Mouse (Mus musculus): ENCODE results near the gene Celsr1. TPM values are rescaled to one million over a fixed set of nuclear protein-coding genes. Genes with fewer than 3 reads are reported as not detected.

Gene Celsr1
- polyA plus RNA-seq, 1 experiment from 2014 or later = 1.1 TPM

DNA sequence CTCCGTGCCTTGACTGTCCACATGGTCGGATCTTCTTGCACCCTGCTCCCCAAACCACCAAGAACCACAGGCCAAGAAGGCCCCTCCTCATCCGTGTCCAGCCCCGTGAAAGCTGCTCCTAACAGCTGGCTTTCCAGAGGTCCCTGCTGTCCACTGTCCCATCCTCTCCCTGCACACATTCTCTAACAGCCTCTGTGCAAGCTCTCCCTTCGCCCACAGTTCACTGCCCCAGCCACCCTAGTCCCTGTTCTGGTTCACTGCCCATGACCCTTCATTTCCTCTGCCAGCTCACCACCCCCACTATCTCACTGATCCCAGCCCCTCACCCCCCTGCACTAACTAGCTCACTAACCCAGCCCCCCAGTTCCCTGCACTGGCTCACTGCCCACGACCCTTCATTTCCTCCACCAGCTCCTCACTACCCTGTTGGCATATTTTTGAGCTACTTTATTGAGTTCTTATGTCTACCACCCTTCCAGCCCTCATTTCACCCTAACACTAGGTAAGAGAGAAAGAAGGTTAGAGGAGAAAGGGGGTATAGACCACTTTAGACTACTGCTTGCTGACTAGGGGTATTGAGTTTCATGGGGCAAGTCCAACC lies 18.4 kb upstream of the Celsr1 start:
- H3K9ac ChIP-seq (ENCODE audit: low read depth, low read length) = no peak overlapping the region
- no peak overlapping the region for H3K4me2 ChIP-seq (ENCODE audit: low read length)
- H3K4me3 ChIP-seq (ENCODE audit: low read depth, low read length) = no peak overlapping the region
- H3K4me1 ChIP-seq (ENCODE audit: control insufficient read depth, insufficient read depth, low read length) = no peaks in the 10 kb centered on the region
- H3K27ac ChIP-seq (ENCODE audit: low read length) = no peak overlapping the region
- WGBS = 56% methylated on average over 6 of the region's 6 CpGs
- H3K9me3 ChIP-seq (replicated peaks; ENCODE audit: control insufficient read depth, low read length, poor library complexity, severe bottlenecking) = no peaks in the 10 kb centered on the region
- no peaks in the 10 kb centered on the region for H3K27me3 ChIP-seq (ENCODE audit: control insufficient read depth, insufficient read depth, low read depth, low read length)
- H3K36me3 ChIP-seq (ENCODE audit: control insufficient read depth, insufficient read depth, low read length) = no peaks in the 10 kb centered on the region
- no peak for ATAC-seq

DNA sequence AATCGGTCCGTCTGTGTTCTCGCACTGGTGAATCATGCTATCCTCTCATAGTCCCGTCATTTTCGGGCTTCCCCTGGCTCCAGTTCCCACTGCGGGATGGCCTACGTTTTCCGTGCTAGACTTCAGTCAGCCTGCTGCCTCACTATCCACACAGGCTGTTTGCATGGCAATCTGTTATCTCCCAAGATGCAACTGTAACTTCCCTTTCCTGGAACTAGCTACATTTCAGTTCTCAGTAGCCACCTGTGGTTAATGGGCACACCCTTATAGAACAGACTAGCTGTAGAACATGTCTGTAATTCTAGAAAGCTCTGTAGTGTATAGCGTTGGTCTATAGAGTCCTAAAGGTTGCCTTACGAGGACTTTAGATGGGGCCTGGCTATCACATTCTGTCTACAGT lies 17.6 kb upstream of the Celsr1 start:
- Histone ChIP-seq H3K27ac (ENCODE audit: low read length) (no peak overlapping the region), H3K27me3 (ENCODE audit: control insufficient read depth, insufficient read depth, low read depth, low read length) (no peaks in the 10 kb centered on the region), H3K9ac (ENCODE audit: low read depth, low read length) (no peak overlapping the region), H3K4me1 (ENCODE audit: control insufficient read depth, insufficient read depth, low read length) (no peaks in the 10 kb centered on the region), H3K36me3 (ENCODE audit: control insufficient read depth, insufficient read depth, low read length) (no peaks in the 10 kb centered on the region), H3K4me3 (ENCODE audit: low read depth, low read length) (no peak overlapping the region), H3K9me3 (replicated peaks; ENCODE audit: control insufficient read depth, low read length, poor library complexity, severe bottlenecking) (no peaks in the 10 kb centered on the region), H3K4me2 (ENCODE audit: low read length) (no peak overlapping the region)
- 89% methylated on average over 10 of the region's 10 CpGs for WGBS
- ATAC-seq = no peak

DNA sequence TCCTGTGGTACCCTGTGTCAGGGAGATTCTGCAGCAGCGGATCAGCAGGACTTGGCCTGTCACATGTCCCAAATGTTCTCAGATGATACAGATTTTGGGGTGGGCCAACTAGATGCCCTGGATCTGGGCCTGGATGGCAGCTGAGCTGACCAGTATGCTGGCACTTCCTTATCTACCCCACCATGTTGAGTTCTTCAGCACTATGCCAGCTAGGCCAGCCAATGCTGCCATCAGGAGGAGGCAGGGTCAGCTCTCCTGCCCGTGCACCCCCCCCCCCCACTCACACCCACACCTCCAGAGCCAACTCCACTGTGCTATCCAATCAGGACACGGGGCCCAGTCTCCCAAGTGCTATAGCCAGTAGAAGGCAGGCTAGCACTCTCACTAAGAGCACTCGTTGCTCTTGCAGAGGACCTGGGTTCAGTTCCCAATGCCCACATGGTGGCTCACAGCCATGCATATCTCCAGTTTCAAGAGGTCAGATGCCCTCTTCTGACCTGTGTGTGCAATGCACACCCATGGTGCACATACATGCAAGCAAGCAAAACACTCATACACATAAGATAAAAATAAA lies 16.7 kb upstream of the Celsr1 start:
- no peak overlapping the region for H3K9ac ChIP-seq (ENCODE audit: low read depth, low read length)
- H3K27me3 ChIP-seq (ENCODE audit: control insufficient read depth, insufficient read depth, low read depth, low read length) = no peaks in the 10 kb centered on the region
- H3K4me2 ChIP-seq (ENCODE audit: low read length) = no peak overlapping the region
- ATAC-seq = no peak
- H3K36me3 ChIP-seq (ENCODE audit: control insufficient read depth, insufficient read depth, low read length) = no peaks in the 10 kb centered on the region
- 81% methylated on average over 3 of the region's 4 CpGs for WGBS
- H3K4me1 ChIP-seq (ENCODE audit: control insufficient read depth, insufficient read depth, low read length) = no peaks in the 10 kb centered on the region
- no peak overlapping the region for H3K27ac ChIP-seq (ENCODE audit: low read length)
- no peaks in the 10 kb centered on the region for H3K9me3 ChIP-seq (replicated peaks; ENCODE audit: control insufficient read depth, low read length, poor library complexity, severe bottlenecking)
- no peak overlapping the region for H3K4me3 ChIP-seq (ENCODE audit: low read depth, low read length)

DNA sequence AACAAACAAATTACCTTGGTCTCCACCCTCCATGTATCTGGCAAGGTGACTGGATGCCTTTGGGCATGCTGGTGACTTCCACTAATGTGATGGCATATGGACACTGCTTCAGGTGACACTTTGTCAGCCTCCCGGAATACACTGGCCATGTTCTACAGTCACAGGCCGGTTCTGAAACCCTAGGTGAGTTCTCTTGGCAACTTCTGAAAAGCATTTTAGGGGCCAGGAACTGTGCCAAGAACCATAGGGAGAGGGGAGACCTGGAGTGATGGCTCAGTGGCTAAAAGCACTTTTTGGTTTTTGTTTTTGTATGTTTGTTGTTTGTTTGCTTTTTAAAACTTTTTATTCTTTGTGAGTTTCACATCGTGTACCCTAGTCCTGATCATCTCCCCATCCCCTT lies 15.9 kb upstream of the Celsr1 start:
- no peak overlapping the region for H3K4me2 ChIP-seq (ENCODE audit: low read length)
- no peaks in the 10 kb centered on the region for H3K27me3 ChIP-seq (ENCODE audit: control insufficient read depth, insufficient read depth, low read depth, low read length)
- H3K4me1 ChIP-seq (ENCODE audit: control insufficient read depth, insufficient read depth, low read length) = no peaks in the 10 kb centered on the region
- H3K9ac ChIP-seq (ENCODE audit: low read depth, low read length) = no peak overlapping the region
- no peaks in the 10 kb centered on the region for H3K9me3 ChIP-seq (replicated peaks; ENCODE audit: control insufficient read depth, low read length, poor library complexity, severe bottlenecking)
- H3K36me3 ChIP-seq (ENCODE audit: control insufficient read depth, insufficient read depth, low read length) = no peaks in the 10 kb centered on the region
- no peak overlapping the region for H3K4me3 ChIP-seq (ENCODE audit: low read depth, low read length)
- no peak for ATAC-seq
- H3K27ac ChIP-seq (ENCODE audit: low read length) = no peak overlapping the region
- WGBS = 93% methylated on average over 3 of the region's 3 CpGs

DNA sequence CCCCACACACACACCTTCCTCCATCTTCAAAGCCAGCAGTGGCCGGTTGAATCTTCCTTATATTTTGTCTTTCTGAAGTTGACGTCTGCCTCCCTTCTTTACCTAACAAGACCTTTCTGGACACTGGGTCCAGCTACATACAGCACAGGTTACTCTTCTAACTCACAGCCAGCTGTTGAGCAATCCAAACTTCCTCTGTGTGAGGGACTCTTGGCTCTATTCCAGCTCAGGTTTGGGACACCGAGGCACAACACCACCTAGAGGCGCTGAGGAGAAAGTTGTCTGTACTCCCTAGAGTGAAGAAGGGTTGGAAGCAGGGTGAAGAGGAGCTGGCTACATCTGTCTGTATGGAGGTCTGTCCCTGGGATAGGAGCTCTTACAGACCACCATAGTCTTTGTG lies 8.8 kb upstream of the Celsr1 start:
- Histone ChIP-seq H3K9me3 (replicated peaks; ENCODE audit: control insufficient read depth, low read length, poor library complexity, severe bottlenecking) (no peaks in the 10 kb centered on the region), H3K9ac (ENCODE audit: low read depth, low read length) (no peak overlapping the region), H3K4me2 (ENCODE audit: low read length) (no peak overlapping the region), H3K36me3 (ENCODE audit: control insufficient read depth, insufficient read depth, low read length) (no peaks in the 10 kb centered on the region), H3K27me3 (ENCODE audit: control insufficient read depth, insufficient read depth, low read depth, low read length) (no peaks in the 10 kb centered on the region), H3K27ac (ENCODE audit: low read length) (no peak overlapping the region), H3K4me1 (ENCODE audit: control insufficient read depth, insufficient read depth, low read length) (no peaks in the 10 kb centered on the region), H3K4me3 (ENCODE audit: low read depth, low read length) (no peak overlapping the region)
- 48% methylated on average over 4 of the region's 4 CpGs for WGBS
- ATAC-seq = no peak

- Histone ChIP-seq H3K4me2 (ENCODE audit: low read length) (no peak overlapping the region), H3K4me3 (ENCODE audit: low read depth, low read length) (no peak overlapping the region), H3K27ac (ENCODE audit: low read length) (no peak overlapping the region), H3K36me3 (ENCODE audit: control insufficient read depth, insufficient read depth, low read length) (no peaks in the 10 kb centered on the region), H3K9ac (ENCODE audit: low read depth, low read length) (no peak overlapping the region), H3K4me1 (ENCODE audit: control insufficient read depth, insufficient read depth, low read length) (no peaks in the 10 kb centered on the region), H3K9me3 (replicated peaks; ENCODE audit: control insufficient read depth, low read length, poor library complexity, severe bottlenecking) (no peaks in the 10 kb centered on the region), H3K27me3 (ENCODE audit: control insufficient read depth, insufficient read depth, low read depth, low read length) (no peaks in the 10 kb centered on the region)
- no peak for ATAC-seq
- 74% methylated on average over 5 of the region's 5 CpGs for whole genome bisulfite sequencing
Observed at GRCm38 (mm10) chr15:86041421-86041820, 7.8 kb upstream of the Celsr1 start.

GRCm38 (mm10) chr15:86038802-86039201 lies 5.2 kb upstream of the Celsr1 start:
- ATAC-seq = peak; percentile 73
- WGBS = 0% methylated on average over 2 of the region's 2 CpGs
- H3K4me2 ChIP-seq (ENCODE audit: low read length) = no peak overlapping the region
- peaks cover 13% of the 10 kb centered on the region for H3K27me3 ChIP-seq (ENCODE audit: control insufficient read depth, insufficient read depth, low read depth, low read length)
- no peaks in the 10 kb centered on the region for H3K9me3 ChIP-seq (replicated peaks; ENCODE audit: control insufficient read depth, low read length, poor library complexity, severe bottlenecking)
- no peak overlapping the region for H3K27ac ChIP-seq (ENCODE audit: low read length)
- H3K9ac ChIP-seq (ENCODE audit: low read depth, low read length) = no peak overlapping the region
- no peaks in the 10 kb centered on the region for H3K36me3 ChIP-seq (ENCODE audit: control insufficient read depth, insufficient read depth, low read length)
- peaks cover 10% of the 10 kb centered on the region for H3K4me1 ChIP-seq (ENCODE audit: control insufficient read depth, insufficient read depth, low read length)
- no peak overlapping the region for H3K4me3 ChIP-seq (ENCODE audit: low read depth, low read length)

GRCm38 (mm10) chr15:86035913-86036312 lies 2.3 kb upstream of the Celsr1 start:
- no peak overlapping the region for H3K4me3 ChIP-seq (ENCODE audit: low read depth, low read length)
- ATAC-seq = no peak
- peaks cover 35% of the 10 kb centered on the region for H3K27me3 ChIP-seq (ENCODE audit: control insufficient read depth, insufficient read depth, low read depth, low read length)
- no peak overlapping the region for H3K4me2 ChIP-seq (ENCODE audit: low read length)
- no peak overlapping the region for H3K27ac ChIP-seq (ENCODE audit: low read length)
- H3K9me3 ChIP-seq (replicated peaks; ENCODE audit: control insufficient read depth, low read length, poor library complexity, severe bottlenecking) = no peaks in the 10 kb centered on the region; the same call in 1 of the 2 replicates
- H3K9ac ChIP-seq (ENCODE audit: low read depth, low read length) = no peak overlapping the region
- no peaks in the 10 kb centered on the region for H3K36me3 ChIP-seq (ENCODE audit: control insufficient read depth, insufficient read depth, low read length)
- 78% methylated on average over 3 of the region's 3 CpGs for WGBS
- H3K4me1 ChIP-seq (ENCODE audit: control insufficient read depth, insufficient read depth, low read length) = peaks cover 21% of the 10 kb centered on the region

DNA sequence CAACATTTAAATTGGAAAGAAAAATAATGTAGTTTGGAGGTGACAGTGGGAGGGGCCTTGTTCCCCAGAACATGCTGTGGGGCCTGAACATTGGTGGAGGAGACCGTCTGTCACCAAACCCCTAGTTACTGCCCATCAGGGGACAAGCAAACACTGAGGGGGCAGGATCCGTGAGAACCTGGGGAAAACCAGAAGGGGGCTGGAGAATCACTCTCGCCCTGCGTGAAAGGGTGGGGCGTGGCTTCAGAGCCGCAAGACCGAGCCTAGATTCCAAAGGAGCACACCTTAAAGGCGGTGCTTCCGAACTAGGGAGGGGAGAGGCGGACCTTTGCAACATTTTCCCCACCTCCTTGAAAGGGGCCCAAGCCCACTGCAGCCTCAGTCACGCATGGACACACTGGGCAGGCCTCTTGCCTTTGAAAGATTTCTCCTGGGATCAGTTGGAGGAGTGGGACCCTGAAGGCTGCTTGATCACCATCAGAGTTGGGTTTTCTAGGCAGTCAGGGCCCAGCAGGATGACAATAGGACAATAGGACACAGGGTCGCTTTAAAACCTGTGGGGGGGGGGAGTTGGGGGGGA lies 1.3 kb upstream of the Celsr1 start:
- WGBS = 7% methylated on average over 12 of the region's 12 CpGs

More for the DNA sequence above, 1.3 kb upstream of the Celsr1 start:
- ATAC-seq = no peak
- Histone ChIP-seq H3K36me3 (ENCODE audit: control insufficient read depth, insufficient read depth, low read length) (no peaks in the 10 kb centered on the region), H3K4me1 (ENCODE audit: control insufficient read depth, insufficient read depth, low read length) (peaks cover 21% of the 10 kb centered on the region), H3K9ac (ENCODE audit: low read depth, low read length) (no peak overlapping the region), H3K4me3 (ENCODE audit: low read depth, low read length) (no peak overlapping the region), H3K9me3 (replicated peaks; ENCODE audit: control insufficient read depth, low read length, poor library complexity, severe bottlenecking) (no peaks in the 10 kb centered on the region; the same call in 1 of the 2 replicates), H3K4me2 (ENCODE audit: low read length) (peak overlapping the region; percentile 58), H3K27ac (ENCODE audit: low read length) (no peak overlapping the region), H3K27me3 (ENCODE audit: control insufficient read depth, insufficient read depth, low read depth, low read length) (peaks cover 35% of the 10 kb centered on the region)
